In genomic region chr4:95777839-95778238, GRCm38 (mm10) we compare ENCODE assay signal across 27 mouse cellular contexts.
A peak's percentile ranks its signal among the peaks of the same experiment; 100 is the strongest.
DNase-seq lines count a peak whose midpoint lies in the region; ATAC-seq and TF ChIP-seq lines count a peak whose summit lies in the region.
"Had no signal": no experiment of that assay in that cellular context is flagged by ENCODE, and none has a peak within 500 bp of the region (broad histone marks: within the 10 kb centered on the region; RNA-seq: fewer than 3 reads in every experiment).

No protein-coding gene starts in this region.

- WGBS in embryonic facial prominence, embryonic 10.5 days = 42% methylated on average over 2 of the region's 2 CpGs
- 27% methylated on average over 2 of the region's 2 CpGs for WGBS in limb, embryonic 11.5 days
- 90% methylated on average over 2 of the region's 2 CpGs for WGBS in heart, adult 2 months

- no peak overlapping the region for H3K9ac ChIP-seq in limb, embryonic 11.5 days (ENCODE audit: low read length)
- H3K9ac ChIP-seq in heart, adult 2 months (ENCODE audit: low read depth, low read length) = no peak overlapping the region
- H3K9ac ChIP-seq: hindbrain, embryonic 12.5 days; limb, embryonic 13.5 days; midbrain, embryonic 13.5 days had no signal

- H3K4me1 ChIP-seq in embryonic facial prominence, embryonic 10.5 days = peaks cover 23% of the 10 kb centered on the region
- H3K4me1 ChIP-seq in limb, embryonic 11.5 days (ENCODE audit: control insufficient read depth, insufficient read depth, low read length) = peaks cover 15% of the 10 kb centered on the region
- no peaks in the 10 kb centered on the region for H3K4me1 ChIP-seq in heart, adult 2 months (ENCODE audit: control insufficient read depth, insufficient read depth, low read length)
- H3K4me1 ChIP-seq: hindbrain, embryonic 12.5 days; midbrain, embryonic 13.5 days had no signal

- TF ChIP-seq CTCF in heart, adult 2 months (IDR thresholded peaks at IDR 0.05) = no peak

- intact Hi-C loops in heart, adult 2 months (cut with DNase I) = no loop called here

- H3K4me3 ChIP-seq in embryonic facial prominence, embryonic 10.5 days = no peak overlapping the region
- H3K4me3 ChIP-seq in limb, embryonic 11.5 days (ENCODE audit: low read depth, low read length) = no peak overlapping the region
- no peak overlapping the region for H3K4me3 ChIP-seq in heart, adult 2 months
- H3K4me3 ChIP-seq: hindbrain, embryonic 12.5 days; limb, embryonic 13.5 days; midbrain, embryonic 13.5 days had no signal

- TF ChIP-seq EP300 in heart, adult 2 months (IDR thresholded peaks at IDR 0.05; ENCODE audit: insufficient read depth, low read depth, low read length) = no peak

- H3K36me3 ChIP-seq in embryonic facial prominence, embryonic 10.5 days (replicated peaks) = no peaks in the 10 kb centered on the region
- no peaks in the 10 kb centered on the region for H3K36me3 ChIP-seq in limb, embryonic 11.5 days (ENCODE audit: control insufficient read depth, insufficient read depth, low read length)
- no peaks in the 10 kb centered on the region for H3K36me3 ChIP-seq in heart, adult 2 months (ENCODE audit: control insufficient read depth, insufficient read depth, low read length)
- H3K36me3 ChIP-seq: G1E; hindbrain, embryonic 12.5 days; limb, embryonic 13.5 days; midbrain, embryonic 13.5 days had no signal

- H3K27me3 ChIP-seq in embryonic facial prominence, embryonic 10.5 days (replicated peaks; ENCODE audit: low read depth, poor library complexity, severe bottlenecking) = no peaks in the 10 kb centered on the region
- H3K27me3 ChIP-seq in limb, embryonic 11.5 days (ENCODE audit: control insufficient read depth, insufficient read depth, low read length) = no peaks in the 10 kb centered on the region
- H3K27me3 ChIP-seq in heart, adult 2 months (ENCODE audit: control insufficient read depth, insufficient read depth, low read length) = no peaks in the 10 kb centered on the region
- H3K27me3 ChIP-seq: hindbrain, embryonic 12.5 days; limb, embryonic 13.5 days; midbrain, embryonic 13.5 days had no signal

- peak overlapping the region; percentile 66 for H3K27ac ChIP-seq in embryonic facial prominence, embryonic 10.5 days (replicated peaks)
- peak overlapping the region; percentile 57 for H3K27ac ChIP-seq in limb, embryonic 11.5 days (replicated peaks; ENCODE audit: low read depth, low read length)
- H3K27ac ChIP-seq in heart, adult 2 months = no peak overlapping the region
- H3K27ac ChIP-seq: hindbrain, embryonic 12.5 days; limb, embryonic 13.5 days; midbrain, embryonic 13.5 days; stomach, postnatal 0 days had no signal

- peak; percentile 65; the same call in 1 of the 2 replicates for ATAC-seq in limb, embryonic 11.5 days (ENCODE audit: insufficient number of reproducible peaks, low FRiP score, low TSS enrichment, low read depth)
- ATAC-seq: forebrain, embryonic 14.5 days; midbrain, embryonic 13.5 days had no signal

- H3K79me2 ChIP-seq in heart, adult 2 months (replicated peaks; ENCODE audit: control insufficient read depth, insufficient read depth, low read length) = no peaks in the 10 kb centered on the region

- peak; percentile 11 for DNase-seq in CD4-positive helper T cell, adult 2 months (ENCODE audit: low read depth, low spot score)
- DNase-seq in embryonic facial prominence, embryonic 10.5 days (ENCODE audit: low spot score) = no peak
- DNase-seq in limb, embryonic 11.5 days (ENCODE audit: low spot score) = no peak
- DNase-seq in skeletal muscle tissue, adult 2 months (ENCODE audit: low read depth, low spot score) = peak; percentile 13
- no peak for DNase-seq in urinary bladder, postnatal 25 days (ENCODE audit: low spot score)
- no peak for DNase-seq in heart, adult 2 months
- DNase-seq: adrenal gland, postnatal 10 days; cerebellum, adult 9-10 months; cerebellum, postnatal 36 days; embryo, embryonic 11 days; heart, postnatal 36 days; kidney, adult 8-10 months; kidney, postnatal 10 days; layer of hippocampus, adult 9-11 months; lung, postnatal 36 days; retina, postnatal 1 day; right cerebral cortex, postnatal 25 days; thymus, adult 2 months; thymus, postnatal 4 days had no signal

- no peaks in the 10 kb centered on the region for H3K9me3 ChIP-seq in embryonic facial prominence, embryonic 10.5 days
- no peaks in the 10 kb centered on the region for H3K9me3 ChIP-seq in limb, embryonic 11.5 days (ENCODE audit: control insufficient read depth, low read length)
- H3K9me3 ChIP-seq: G1E; hindbrain, embryonic 12.5 days; limb, embryonic 13.5 days; midbrain, embryonic 13.5 days had no signal

- TF ChIP-seq POLR2A in heart, adult 2 months (IDR thresholded peaks at IDR 0.05; ENCODE audit: insufficient read depth, low read depth, low read length) = no peak

- H3K4me2 ChIP-seq in limb, embryonic 11.5 days (ENCODE audit: low read depth, severe bottlenecking) = no peak overlapping the region
- H3K4me2 ChIP-seq: heart, embryonic 11.5 days; hindbrain, embryonic 12.5 days; limb, embryonic 13.5 days; liver, embryonic 11.5 days; midbrain, embryonic 13.5 days had no signal

Comparison
In these comparisons a context has a peak if more than half of its experiments do, and no peak if none do; other contexts are left out.
1. DNase-seq: peak in CD4-positive helper T cell, adult 2 months (single experiment) and skeletal muscle tissue, adult 2 months (single experiment); none in embryonic facial prominence, embryonic 10.5 days (single experiment), limb, embryonic 11.5 days (single experiment), urinary bladder, postnatal 25 days (single experiment) and heart, adult 2 months (0 of 2).